Comparison of ENCODE assay signal across 8 mouse cellular contexts in the genomic region with DNA sequence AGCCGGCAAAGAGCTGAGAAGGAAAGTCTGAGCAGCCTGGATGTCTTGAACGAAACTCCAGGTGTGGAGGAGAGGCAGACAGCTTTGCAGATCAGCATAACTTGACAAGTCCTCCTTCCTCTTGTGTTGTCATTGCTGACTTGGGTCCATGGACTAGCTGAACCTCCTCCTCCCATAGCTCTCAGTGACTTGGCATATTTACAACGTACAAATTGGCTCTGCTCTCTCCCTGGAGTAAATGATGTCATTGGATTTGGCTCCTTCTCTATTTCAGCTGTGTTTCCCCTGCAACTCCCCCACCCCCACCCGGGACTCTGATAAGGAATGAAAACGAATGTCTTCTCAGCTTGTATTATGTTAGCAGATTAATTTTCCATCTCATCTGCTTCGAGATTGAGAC. TPM values are rescaled to one million over a fixed set of nuclear protein-coding genes. Genes with fewer than 3 reads are reported as not detected.
A peak's percentile ranks its signal among the peaks of the same experiment; 100 is the strongest.
DNase-seq lines count a peak whose midpoint lies in the region; ATAC-seq and TF ChIP-seq lines count a peak whose summit lies in the region.
"Had no signal": no experiment of that assay in that cellular context is flagged by ENCODE, and none has a peak within 500 bp of the region (broad histone marks: within the 10 kb centered on the region; RNA-seq: fewer than 3 reads in every experiment).

No protein-coding gene starts in this region.

- no peak for TF ChIP-seq CTCF in liver, adult 2 months (IDR thresholded peaks at IDR 0.05; ENCODE audit: low read depth, low read length)

- no peaks in the 10 kb centered on the region for H3K27me3 ChIP-seq in liver, adult 2 months (ENCODE audit: control insufficient read depth, insufficient read depth, low read length)
- H3K27me3 ChIP-seq in liver, embryonic 12.5 days (replicated peaks), result no peaks in the 10 kb centered on the region
- H3K27me3 ChIP-seq in forebrain, embryonic 16.5 days (replicated peaks; ENCODE audit: control insufficient read depth, insufficient read depth, low read length), result no peaks in the 10 kb centered on the region
- H3K27me3 ChIP-seq in limb, embryonic 14.5 days (ENCODE audit: control insufficient read depth, insufficient read depth, low read length), result no peaks in the 10 kb centered on the region

- no peaks in the 10 kb centered on the region for H3K79me2 ChIP-seq in liver, adult 2 months (ENCODE audit: control insufficient read depth, insufficient read depth, low read length)

- no peaks in the 10 kb centered on the region for H3K36me3 ChIP-seq in liver, adult 2 months (ENCODE audit: control insufficient read depth, insufficient read depth, low read length)
- no peaks in the 10 kb centered on the region for H3K36me3 ChIP-seq in liver, embryonic 12.5 days
- no peaks in the 10 kb centered on the region for H3K36me3 ChIP-seq in forebrain, embryonic 16.5 days (ENCODE audit: control insufficient read depth, insufficient read depth)
- no peaks in the 10 kb centered on the region for H3K36me3 ChIP-seq in limb, embryonic 14.5 days (ENCODE audit: control insufficient read depth, insufficient read depth, low read length)

- no peaks in the 10 kb centered on the region for H3K4me1 ChIP-seq in liver, adult 2 months (ENCODE audit: control insufficient read depth, insufficient read depth, low read length)
- H3K4me1 ChIP-seq in liver, embryonic 12.5 days, result peaks cover 53% of the 10 kb centered on the region
- 0 out of 2 replicates have a peak, but pooled peaks cover 8% of the 10 kb centered on the region for H3K4me1 ChIP-seq in forebrain, embryonic 16.5 days (replicated peaks; ENCODE audit: control insufficient read depth, insufficient read depth, low read length)
- H3K4me1 ChIP-seq in limb, embryonic 14.5 days (ENCODE audit: control insufficient read depth, insufficient read depth, low read length), result peaks cover 18% of the 10 kb centered on the region

- no peak overlapping the region for H3K4me2 ChIP-seq in liver, embryonic 12.5 days
- H3K4me2 ChIP-seq in forebrain, embryonic 16.5 days (ENCODE audit: low read length), result no peak overlapping the region
- H3K4me2 ChIP-seq in limb, embryonic 14.5 days (replicated peaks; ENCODE audit: low read depth, low read length, severe bottlenecking), result no peak overlapping the region

- no peak; the same call in 1 of the 2 replicates for ATAC-seq in liver, embryonic 12.5 days
- peak; percentile 61 for ATAC-seq in forebrain, embryonic 16.5 days
- peak; percentile 68 for ATAC-seq in limb, embryonic 14.5 days (ENCODE audit: low FRiP score, low read depth)
- ATAC-seq in frontal cortex, adult (ENCODE audit: low TSS enrichment), result no peak

- peak; percentile 29 for DNase-seq in liver, adult 2 months (ENCODE audit: extremely low read depth, low read depth, low spot score)
- DNase-seq in heart, adult 9 months (ENCODE audit: low spot score in 2 of 2), result peak; percentile 68 to 79
- peak; percentile 69 for DNase-seq in limb, embryonic 14.5 days (ENCODE audit: low spot score)
- DNase-seq in retina, postnatal 1 day, result no peak
- DNase-seq: cerebellum, adult 9-11 months had no signal

- 61% methylated on average over 6 of the region's 6 CpGs for WGBS in liver, adult 2 months
- WGBS in liver, embryonic 12.5 days (ENCODE audit: insufficient replicate concordance), result 38% methylated on average over 6 of the region's 6 CpGs
- 46% methylated on average over 6 of the region's 6 CpGs for WGBS in forebrain, embryonic 16.5 days
- WGBS in limb, embryonic 14.5 days, result 47% methylated on average over 6 of the region's 6 CpGs

- H3K4me3 ChIP-seq in liver, adult 2 months (ENCODE audit: insufficient read depth, low read depth, low read length), result no peak overlapping the region
- no peak overlapping the region for H3K4me3 ChIP-seq in liver, embryonic 12.5 days
- H3K4me3 ChIP-seq in forebrain, embryonic 16.5 days (replicated peaks; ENCODE audit: low read length), result no peak overlapping the region
- H3K4me3 ChIP-seq in limb, embryonic 14.5 days (replicated peaks; ENCODE audit: low read length), result no peak overlapping the region

- no peak overlapping the region for H3K9ac ChIP-seq in liver, adult 2 months (ENCODE audit: low read depth, low read length)
- H3K9ac ChIP-seq in liver, embryonic 12.5 days, result no peak overlapping the region
- no peak overlapping the region for H3K9ac ChIP-seq in forebrain, embryonic 16.5 days (replicated peaks; ENCODE audit: low read depth, low read length)
- H3K9ac ChIP-seq in limb, embryonic 14.5 days (ENCODE audit: low read depth, low read length, severe bottlenecking), result no peak overlapping the region

- TF ChIP-seq POLR2A in liver, adult 2 months (IDR thresholded peaks at IDR 0.05; ENCODE audit: extremely low read depth, insufficient read depth, low read length), result no peak
- no peak for TF ChIP-seq POLR2A in limb, embryonic 14.5 days (IDR thresholded peaks at IDR 0.05; ENCODE audit: borderline replicate concordance, extremely low read depth, insufficient read depth, insufficient read length)

- no peaks in the 10 kb centered on the region for H3K9me3 ChIP-seq in liver, embryonic 12.5 days (replicated peaks)
- H3K9me3 ChIP-seq in forebrain, embryonic 16.5 days (ENCODE audit: control insufficient read depth, low read length), result no peaks in the 10 kb centered on the region
- H3K9me3 ChIP-seq in limb, embryonic 14.5 days (ENCODE audit: control insufficient read depth, low read length), result no peaks in the 10 kb centered on the region

- no peak overlapping the region for H3K27ac ChIP-seq in liver, adult 2 months (replicated peaks; ENCODE audit: insufficient read depth, low read depth, low read length)
- H3K27ac ChIP-seq in liver, embryonic 12.5 days, result no peak overlapping the region
- no peak overlapping the region for H3K27ac ChIP-seq in forebrain, embryonic 16.5 days (ENCODE audit: low read length)
- no peak overlapping the region for H3K27ac ChIP-seq in limb, embryonic 14.5 days (replicated peaks; ENCODE audit: low read depth, low read length)

RNA-seq across cellular contexts. Expression of a gene that starts 30.7 kb away (rescaled TPM):
- 530 and 615 TPM in 2 replicates for total RNA-seq in liver, adult 2 months (2014; rRNA removed)
- 649 and 698 TPM in 2 replicates for polyA plus RNA-seq in liver, adult 2 months (2012; rRNA removed)
- polyA plus RNA-seq in liver, embryonic 12.5 days (2016; fragmentation: Nextera tagmentation; extraction: Ambion mirVana), result 89.2 and 92.0 TPM in 2 replicates
- polyA plus RNA-seq in forebrain, embryonic 16.5 days (2015; fragmentation: Nextera tagmentation; extraction: Ambion mirVana), result 39.4 and 47.5 TPM in 2 replicates
- 628 and 639 TPM in 2 replicates for polyA plus RNA-seq in limb, embryonic 14.5 days (2012; rRNA removed)
- 232 and 252 TPM in 2 replicates for polyA plus RNA-seq in limb, embryonic 14.5 days (2014; fragmentation: Nextera tagmentation; extraction: Ambion mirVana)

Comparison
In these comparisons a context has a peak if more than half of its experiments do, and no peak if none do; other contexts are left out.
1. ATAC-seq: peak in forebrain, embryonic 16.5 days (single experiment) and limb, embryonic 14.5 days (single experiment); none in liver, embryonic 12.5 days (single experiment) and frontal cortex, adult (single experiment).